In the genomic region with DNA sequence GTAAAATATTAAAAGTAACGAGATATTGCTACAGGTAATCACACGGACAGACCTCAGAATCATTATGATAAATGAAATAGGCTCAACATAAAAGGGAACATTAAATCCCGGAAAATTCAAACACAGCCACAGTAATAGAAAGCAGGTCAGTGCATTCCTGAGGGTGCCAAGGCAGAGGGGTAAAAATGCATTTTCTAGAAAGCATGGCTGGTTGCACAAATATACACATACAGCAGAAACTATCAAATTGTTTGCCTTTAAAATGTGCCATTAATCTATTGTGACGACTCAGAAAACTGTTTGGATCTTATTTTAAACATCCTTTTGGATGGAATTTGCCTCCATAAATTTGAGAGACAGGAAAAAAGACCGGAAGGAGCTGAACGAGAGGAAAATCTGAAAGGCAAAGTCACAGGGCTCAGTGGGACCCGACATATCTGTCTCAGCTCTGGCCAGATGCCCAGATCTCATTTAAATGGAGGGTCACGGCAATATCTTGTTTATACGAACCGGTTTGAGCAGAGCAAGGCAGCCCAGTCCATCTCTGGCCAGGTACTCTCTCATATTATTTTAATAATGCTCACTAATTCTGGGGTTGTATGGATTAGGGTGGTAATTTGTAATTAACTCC, we compare ENCODE assay signal across 13 mouse cellular contexts. TPM values are rescaled to one million over a fixed set of nuclear protein-coding genes. Genes with fewer than 3 reads are reported as not detected.
DNase-seq lines count a peak whose midpoint lies in the region; ATAC-seq and TF ChIP-seq lines count a peak whose summit lies in the region.
"Had no signal": no experiment of that assay in that cellular context is flagged by ENCODE, and none has a peak within 500 bp of the region (broad histone marks: within the 10 kb centered on the region; RNA-seq: fewer than 3 reads in every experiment).

No protein-coding gene starts in this region.

- whole genome bisulfite sequencing in lung, embryonic 14.5 days: 21% methylated on average over 10 of the region's 10 CpGs
- WGBS in lung, adult 2 months: 28% methylated on average over 10 of the region's 10 CpGs
- 19% methylated on average over 10 of the region's 10 CpGs for WGBS in stomach, embryonic 14.5 days

- no peak for TF ChIP-seq POLR2A in lung, adult 2 months (IDR thresholded peaks at IDR 0.05; ENCODE audit: borderline replicate concordance, extremely low read depth, low read depth, low read length)

- no peaks in the 10 kb centered on the region for H3K36me3 ChIP-seq in lung, embryonic 14.5 days (ENCODE audit: insufficient read depth)
- no peaks in the 10 kb centered on the region for H3K36me3 ChIP-seq in stomach, embryonic 14.5 days (ENCODE audit: control insufficient read depth, insufficient read depth, low read length)
- H3K36me3 ChIP-seq: heart, embryonic 12.5 days; limb, embryonic 15.5 days had no signal

- H3K27me3 ChIP-seq in lung, embryonic 14.5 days (ENCODE audit: insufficient read depth, low read length): no peaks in the 10 kb centered on the region
- no peaks in the 10 kb centered on the region for H3K27me3 ChIP-seq in stomach, embryonic 14.5 days (ENCODE audit: control insufficient read depth, insufficient read depth, low read length)
- H3K27me3 ChIP-seq: heart, embryonic 12.5 days; limb, embryonic 15.5 days had no signal

- H3K9ac ChIP-seq in lung, embryonic 14.5 days: no peak overlapping the region
- H3K9ac ChIP-seq in stomach, embryonic 14.5 days (replicated peaks; ENCODE audit: low read depth, low read length): no peak overlapping the region
- H3K9ac ChIP-seq: heart, embryonic 12.5 days; limb, embryonic 15.5 days had no signal

- no peak overlapping the region for H3K4me3 ChIP-seq in lung, embryonic 14.5 days (ENCODE audit: low read depth, low read length)
- H3K4me3 ChIP-seq in lung, adult 2 months (replicated peaks; ENCODE audit: extremely low read depth, low read depth, low read length): no peak overlapping the region
- H3K4me3 ChIP-seq in stomach, embryonic 14.5 days (ENCODE audit: low read depth, low read length): no peak overlapping the region
- H3K4me3 ChIP-seq: erythroblast, embryonic 14.5 days; heart, embryonic 12.5 days; limb, embryonic 15.5 days; myocyte had no signal

- H3K4me2 ChIP-seq in lung, embryonic 14.5 days: peak overlapping the region; percentile 31; the same call in 1 of the 2 replicates
- H3K4me2 ChIP-seq in stomach, embryonic 14.5 days (replicated peaks; ENCODE audit: low read depth, low read length): no peak overlapping the region
- H3K4me2 ChIP-seq: heart, embryonic 12.5 days; limb, embryonic 15.5 days had no signal

- ATAC-seq in lung, embryonic 14.5 days (ENCODE audit: insufficient read depth): peak; percentile 94
- ATAC-seq in stomach, embryonic 14.5 days (ENCODE audit: insufficient number of reproducible peaks, insufficient read depth, low FRiP score, low read depth): peak; percentile 76; the same call in 1 of the 2 replicates

- H3K4me1 ChIP-seq in lung, embryonic 14.5 days (ENCODE audit: insufficient read depth): peaks cover 9% of the 10 kb centered on the region
- H3K4me1 ChIP-seq in lung, adult 2 months (ENCODE audit: control insufficient read depth, insufficient read depth, low read length): peaks cover 4% of the 10 kb centered on the region
- 0 out of 2 replicates have a peak, but pooled peaks cover 13% of the 10 kb centered on the region for H3K4me1 ChIP-seq in stomach, embryonic 14.5 days (ENCODE audit: control insufficient read depth, insufficient read depth, low read length)
- H3K4me1 ChIP-seq: heart, embryonic 12.5 days had no signal

- peak; percentile 56 to 63 for DNase-seq in cerebellum, postnatal 14 days
- DNase-seq in cerebellum, postnatal 36 days: no peak
- peak; percentile 94 for DNase-seq in lung, embryonic 14.5 days
- no peak for DNase-seq in lung, adult 2 months
- peak; percentile 79 for DNase-seq in kidney, postnatal 10 days
- no peak for DNase-seq in gastrocnemius, postnatal 25 days
- DNase-seq in gastrocnemius, postnatal 10 days: no peak

- TF ChIP-seq CTCF in lung, embryonic 14.5 days (IDR thresholded peaks at IDR 0.05; ENCODE audit: low read depth): no peak
- no peak for TF ChIP-seq CTCF in lung, adult 2 months (IDR thresholded peaks at IDR 0.05; ENCODE audit: insufficient read depth, low read length)

- H3K27ac ChIP-seq in lung, embryonic 14.5 days (ENCODE audit: low read depth): peak overlapping the region; percentile 46; the same call in 1 of the 2 replicates
- H3K27ac ChIP-seq in stomach, embryonic 14.5 days (ENCODE audit: low read length): peak overlapping the region; percentile 58; the same call in 1 of the 2 replicates
- H3K27ac ChIP-seq: limb, embryonic 15.5 days had no signal

- H3K9me3 ChIP-seq in lung, embryonic 14.5 days (ENCODE audit: low read depth, low read length): no peaks in the 10 kb centered on the region
- H3K9me3 ChIP-seq in stomach, embryonic 14.5 days (ENCODE audit: control insufficient read depth, low read depth, low read length): no peaks in the 10 kb centered on the region
- H3K9me3 ChIP-seq: heart, embryonic 12.5 days; limb, embryonic 15.5 days had no signal

RNA-seq across cellular contexts. Expression of a gene that starts 4.9 kb away (rescaled TPM):
- polyA plus RNA-seq in lung, embryonic 14.5 days (2014; fragmentation: Nextera tagmentation; extraction: Ambion mirVana): 0.11 and 0.19 TPM in 2 replicates
- polyA plus RNA-seq in lung, adult 2 months (2012; rRNA removed): 0.45 and 1.0 TPM in 2 replicates
- 0.87 and 1.0 TPM in 2 replicates for polyA plus RNA-seq in stomach, embryonic 14.5 days (2014; fragmentation: Nextera tagmentation; extraction: Ambion mirVana)
- total RNA-seq in gastrocnemius, postnatal 25 days (2021): under 1 TPM in 1 of 2 experiments, not detected in 1; 0.08 TPM
- total RNA-seq in gastrocnemius, postnatal 10 days (2021): under 1 TPM; 0.12 to 0.56 TPM
- polyA plus RNA-seq: C2C12, myocyte had no signal

Comparison
In these comparisons a context has a peak if more than half of its experiments do, and no peak if none do; other contexts are left out.
1. DNase-seq: peak in cerebellum, postnatal 14 days (2 of 2), lung, embryonic 14.5 days (single experiment) and kidney, postnatal 10 days (single experiment); none in cerebellum, postnatal 36 days (0 of 2), lung, adult 2 months (single experiment), gastrocnemius, postnatal 25 days (single experiment) and gastrocnemius, postnatal 10 days (single experiment).